Mouse (Mus musculus): ENCODE data around the gene Gm13128. TPM values are rescaled to one million over a fixed set of nuclear protein-coding genes. Genes with fewer than 3 reads are reported as not detected.

Gm13128 gene
- not detected for total RNA-seq (2023)

DNA sequence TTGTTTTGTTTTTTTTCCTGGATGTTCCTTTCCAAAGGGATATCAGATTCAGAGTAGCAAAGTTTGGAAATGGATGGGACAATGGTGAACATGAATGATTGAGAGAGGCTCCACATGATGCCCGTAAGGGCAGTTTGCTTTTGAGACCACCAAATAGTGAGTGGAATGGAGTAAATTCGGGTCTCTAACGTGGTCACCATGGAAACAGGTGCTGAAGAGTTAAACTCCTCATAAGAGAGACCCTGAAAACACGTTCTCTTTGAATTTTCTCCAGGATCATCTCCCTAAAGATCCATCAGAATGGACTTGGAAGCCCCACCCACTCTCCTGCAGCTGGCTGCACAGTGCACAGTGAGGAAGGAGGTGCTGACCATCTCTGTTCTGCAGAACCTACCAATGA lies at the start of gene Gm13128:
TSS of gene Gm13128 (plus strand) at position 301 of the 400 bp plus-strand sequence.

DNA sequence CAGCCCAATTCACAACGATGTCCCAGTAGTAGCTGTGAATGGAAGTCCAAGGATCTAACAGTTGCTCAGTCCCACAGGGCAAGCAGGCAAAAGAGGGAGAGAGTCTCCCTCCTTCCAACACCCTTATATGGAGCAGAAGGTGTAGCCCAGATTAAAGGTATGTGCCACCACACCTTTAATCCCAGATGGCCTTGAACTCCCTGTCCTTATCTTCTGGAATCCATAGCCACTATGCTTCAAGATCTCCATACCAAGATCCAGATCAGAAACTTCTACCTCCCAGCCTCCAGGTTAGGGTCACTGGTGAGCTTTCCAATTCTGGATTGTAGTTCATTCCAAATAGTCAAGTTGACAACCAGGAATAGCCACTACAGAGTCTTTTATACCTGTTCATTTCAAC lies 49.7 kb upstream of the Gm13128 start, which contains the start of gene Pramel5:
TSS of gene Pramel5 (minus strand) at position 101 of the 400 bp plus-strand sequence.

DNA sequence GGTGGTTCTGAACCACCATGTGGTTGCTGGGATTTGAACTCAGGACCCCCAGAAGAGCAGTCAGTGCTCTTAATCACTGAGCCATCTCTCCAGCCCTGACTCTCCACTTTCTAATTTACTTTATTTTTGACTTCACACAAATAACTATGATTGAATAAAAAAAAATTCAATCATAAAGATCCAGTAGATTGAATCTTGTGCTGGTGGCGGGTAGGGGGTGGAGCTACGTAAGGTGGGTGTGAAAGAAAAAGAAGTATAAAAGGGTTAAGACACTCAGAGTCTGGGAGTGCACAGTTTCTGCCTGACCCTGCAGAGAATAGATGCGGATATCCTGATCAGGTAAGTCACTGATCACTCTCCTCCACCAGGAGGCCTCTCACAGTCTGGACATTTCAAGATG lies 27.6 kb downstream of the Gm13128 start, which contains the start of gene Gm13119:
TSS of gene Gm13119 (plus strand) at position 301 of the 400 bp plus-strand sequence.

DNA sequence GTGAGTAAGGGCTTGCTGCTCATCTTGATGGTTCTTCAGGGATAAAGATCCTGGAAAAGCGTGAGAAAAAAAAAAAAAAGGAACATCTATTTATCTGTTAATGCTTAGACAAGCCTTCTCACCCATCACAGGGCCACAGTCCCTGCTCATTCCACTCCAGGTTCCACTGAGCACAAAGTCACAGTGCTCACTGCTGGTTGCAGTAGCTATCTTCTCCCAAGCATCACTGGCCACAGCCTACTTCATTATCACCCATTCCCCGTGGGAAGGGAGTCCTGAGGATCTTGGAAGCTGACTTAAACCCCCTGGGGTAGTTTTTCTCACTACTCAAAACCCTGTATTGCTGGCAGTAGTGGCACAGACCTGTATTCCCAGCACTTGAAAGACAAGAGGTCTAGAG lies 47.9 kb downstream of the Gm13128 start, which contains the start of gene Pramef20:
TSS of gene Pramef20 (minus strand) at position 23 of the 400 bp plus-strand sequence.

Other genes with a start within 250 kb of the Gm13128 start
- gene Gm13102, start 223.8 kb upstream of the Gm13128 start, total RNA-seq (2023): not detected
- not detected for gene Oog3, start 167.6 kb upstream of the Gm13128 start, total RNA-seq (2023)
- not detected for gene Oog2, start 139.5 kb upstream of the Gm13128 start, total RNA-seq (2023)
- not detected for gene C87977, start 116.9 kb upstream of the Gm13128 start, total RNA-seq (2023)
- gene Pramel5, start 49.8 kb upstream of the Gm13128 start, total RNA-seq (2023): not detected
- not detected for gene Gm13119, start 27.7 kb downstream of the Gm13128 start, total RNA-seq (2023)
- gene Pramef20, start 47.7 kb downstream of the Gm13128 start, total RNA-seq (2023): not detected
- not detected for gene Pramef12, start 78.2 kb downstream of the Gm13128 start, total RNA-seq (2023)
- gene 1700012P22Rik, start 108.5 kb downstream of the Gm13128 start, total RNA-seq (2023): not detected
- not detected for gene Gm9944, start 123.1 kb downstream of the Gm13128 start, total RNA-seq (2023)
- not detected for gene Aadacl3, start 133.5 kb downstream of the Gm13128 start, total RNA-seq (2023)
- not detected for gene 9430007A20Rik, start 189.6 kb downstream of the Gm13128 start, total RNA-seq (2023)
- gene Gm13124, start 234.9 kb downstream of the Gm13128 start, total RNA-seq (2023): not detected